In the genomic region with DNA sequence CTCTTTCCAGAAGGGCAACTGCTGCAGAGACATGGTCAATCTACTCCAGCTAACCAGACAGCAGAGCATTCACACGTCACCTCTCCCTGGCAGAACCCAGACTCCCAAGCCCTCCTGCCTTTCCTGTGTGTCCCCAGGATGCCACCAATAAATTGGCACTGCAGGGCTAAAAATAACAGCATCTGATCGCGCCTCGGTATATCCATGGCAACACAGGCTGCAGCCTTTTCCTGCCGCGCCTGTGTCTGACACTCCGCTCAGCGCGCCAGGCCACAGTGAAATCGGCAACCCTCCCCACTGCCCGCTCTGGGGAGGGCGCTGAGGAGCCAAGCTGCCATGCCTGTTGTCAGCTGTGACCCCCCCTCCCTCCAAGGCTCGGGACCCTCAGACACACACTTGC, we compare ENCODE assay signal across 8 mouse cellular contexts.
DNase-seq lines count a peak whose midpoint lies in the region; ATAC-seq and TF ChIP-seq lines count a peak whose summit lies in the region.

No protein-coding gene starts in this region.

- no peaks in the 10 kb centered on the region for H3K4me1 ChIP-seq in lung, postnatal 0 days (ENCODE audit: insufficient read depth, low read depth, low read length)
- peaks cover 26% of the 10 kb centered on the region for H3K4me1 ChIP-seq in hindbrain, embryonic 15.5 days (replicated peaks)
- H3K4me1 ChIP-seq in limb, embryonic 12.5 days (replicated peaks) = peaks cover 16% of the 10 kb centered on the region
- peaks cover 6% of the 10 kb centered on the region; the same call in 1 of the 2 replicates for H3K4me1 ChIP-seq in stomach, embryonic 16.5 days (ENCODE audit: control insufficient read depth, insufficient read depth, low read length)

- H3K36me3 ChIP-seq in lung, postnatal 0 days (ENCODE audit: insufficient read depth, low read length) = no peaks in the 10 kb centered on the region
- no peaks in the 10 kb centered on the region for H3K36me3 ChIP-seq in hindbrain, embryonic 15.5 days
- no peaks in the 10 kb centered on the region for H3K36me3 ChIP-seq in limb, embryonic 12.5 days
- H3K36me3 ChIP-seq in stomach, embryonic 16.5 days (ENCODE audit: control insufficient read depth, insufficient read depth, low read length) = no peaks in the 10 kb centered on the region

- H3K4me3 ChIP-seq in lung, postnatal 0 days (ENCODE audit: low read depth, low read length) = no peak overlapping the region
- no peak overlapping the region for H3K4me3 ChIP-seq in hindbrain, embryonic 15.5 days
- no peak overlapping the region for H3K4me3 ChIP-seq in limb, embryonic 12.5 days (replicated peaks)
- no peak overlapping the region for H3K4me3 ChIP-seq in stomach, embryonic 16.5 days (replicated peaks; ENCODE audit: low read length)

- 0 out of 2 replicates have a peak, but pooled peaks have one; percentile 15 for TF ChIP-seq CTCF in lung, postnatal 0 days (IDR thresholded peaks at IDR 0.05)

- no peaks in the 10 kb centered on the region for H3K27me3 ChIP-seq in lung, postnatal 0 days (replicated peaks; ENCODE audit: insufficient read depth, low read length)
- no peaks in the 10 kb centered on the region for H3K27me3 ChIP-seq in hindbrain, embryonic 15.5 days
- H3K27me3 ChIP-seq in limb, embryonic 12.5 days = 0 out of 2 replicates have a peak, but pooled peaks cover 6% of the 10 kb centered on the region
- no peaks in the 10 kb centered on the region; the same call in 1 of the 2 replicates for H3K27me3 ChIP-seq in stomach, embryonic 16.5 days (ENCODE audit: control insufficient read depth, insufficient read depth, low read length)

- no peaks in the 10 kb centered on the region for H3K9me3 ChIP-seq in lung, postnatal 0 days (ENCODE audit: low read length)
- H3K9me3 ChIP-seq in hindbrain, embryonic 15.5 days = no peaks in the 10 kb centered on the region
- no peaks in the 10 kb centered on the region for H3K9me3 ChIP-seq in limb, embryonic 12.5 days
- no peaks in the 10 kb centered on the region for H3K9me3 ChIP-seq in stomach, embryonic 16.5 days (replicated peaks; ENCODE audit: control insufficient read depth, low read length)

- no peak overlapping the region for H3K9ac ChIP-seq in lung, postnatal 0 days (replicated peaks; ENCODE audit: low read depth)
- H3K9ac ChIP-seq in hindbrain, embryonic 15.5 days = no peak overlapping the region; the same call in 1 of the 2 replicates
- no peak overlapping the region for H3K9ac ChIP-seq in limb, embryonic 12.5 days (replicated peaks)
- H3K9ac ChIP-seq in stomach, embryonic 16.5 days (ENCODE audit: low read length) = no peak overlapping the region

- WGBS in lung, postnatal 0 days = 9% methylated on average over 13 of the region's 13 CpGs
- 7% methylated on average over 13 of the region's 13 CpGs for WGBS in hindbrain, embryonic 15.5 days
- 13% methylated on average over 13 of the region's 13 CpGs for WGBS in limb, embryonic 12.5 days
- WGBS in stomach, embryonic 16.5 days = 14% methylated on average over 13 of the region's 13 CpGs

- TF ChIP-seq EP300 in lung, postnatal 0 days (IDR thresholded peaks at IDR 0.05) = no peak

- peak; percentile 49 to 62 for DNase-seq in adrenal gland, adult (ENCODE audit: inconsistent age in 2 of 2, low spot score in 1 of 2)
- DNase-seq in adrenal gland, adult 18-20 months (ENCODE audit: low spot score in 2 of 2) = no peak
- DNase-seq in lung, postnatal 0 days (ENCODE audit: low spot score) = no peak
- DNase-seq in lung, adult 18-20 months = no peak
- DNase-seq in testis, postnatal 10 days (ENCODE audit: low spot score) = no peak

- H3K27ac ChIP-seq in lung, postnatal 0 days (ENCODE audit: low read length) = no peak overlapping the region
- H3K27ac ChIP-seq in hindbrain, embryonic 15.5 days (replicated peaks) = peak overlapping the region; percentile 62
- no peak overlapping the region for H3K27ac ChIP-seq in limb, embryonic 12.5 days
- no peak overlapping the region for H3K27ac ChIP-seq in stomach, embryonic 16.5 days (ENCODE audit: low read length)

- H3K4me2 ChIP-seq in lung, postnatal 0 days (replicated peaks; ENCODE audit: low read depth, low read length) = no peak overlapping the region; the same call in 1 of the 2 replicates
- H3K4me2 ChIP-seq in hindbrain, embryonic 15.5 days = peak overlapping the region; percentile 36
- H3K4me2 ChIP-seq in limb, embryonic 12.5 days = peak overlapping the region; percentile 44
- H3K4me2 ChIP-seq in stomach, embryonic 16.5 days (ENCODE audit: low read depth, low read length) = 0 out of 2 replicates have a peak overlapping the region, but pooled peaks have one; percentile 9

- peak; percentile 44; the same call in 1 of the 2 replicates for ATAC-seq in lung, postnatal 0 days
- peak; percentile 77 for ATAC-seq in hindbrain, embryonic 15.5 days (ENCODE audit: low FRiP score, low read depth)
- ATAC-seq in limb, embryonic 12.5 days (ENCODE audit: insufficient number of reproducible peaks, insufficient read depth, low FRiP score, low TSS enrichment, low read depth) = no peak; the same call in 1 of the 2 replicates
- no peak for ATAC-seq in stomach, embryonic 16.5 days (ENCODE audit: insufficient read depth, low FRiP score)

Comparison
In these comparisons a context has a peak if more than half of its experiments do, and no peak if none do; other contexts are left out.
1. DNase-seq: peak in adrenal gland, adult (2 of 2); none in adrenal gland, adult 18-20 months (0 of 2), lung, postnatal 0 days (single experiment), lung, adult 18-20 months (0 of 2) and testis, postnatal 10 days (single experiment).
2. ATAC-seq: peak in lung, postnatal 0 days (single experiment) and hindbrain, embryonic 15.5 days (single experiment); none in limb, embryonic 12.5 days (single experiment) and stomach, embryonic 16.5 days (single experiment).